Mouse (Mus musculus): ENCODE measurements around the gene Secisbp2l. TPM values are rescaled to one million over a fixed set of nuclear protein-coding genes. Genes with fewer than 3 reads are reported as not detected.

Gene Secisbp2l
- total RNA-seq, 2 experiments from 2014 or later = 112 to 115 TPM

- intact Hi-C loops (cut with DNase I) = loop anchor here (10.0 kb wide), 1 partner anchor 366 kb away; the partner anchor contains the start of genes Dtwd1 and Fam227b
- peak in 1 of 2 experiments; percentile 60 for DNase-seq (ENCODE audit: low spot score in 2 of 2)
These were observed 5.7 kb upstream of the Secisbp2l start for GRCm38 (mm10) chr2:125788351-125788750.

GRCm38 (mm10) chr2:125785021-125785420 lies 2.4 kb upstream of the Secisbp2l start:
- DNase-seq (ENCODE audit: low spot score in 2 of 2) = no peak
- intact Hi-C loops (cut with DNase I) = loop anchor here (10.0 kb wide), 1 partner anchor 370 kb away; the partner anchor contains the start of genes Dtwd1 and Fam227b

GRCm38 (mm10) chr2:125784392-125784791 lies 1.7 kb upstream of the Secisbp2l start:
- intact Hi-C loops (cut with DNase I) = loop anchor here (5.0 to 10.0 kb wide), 2 partner anchors 38 to 370 kb away; partner anchors contain the start of genes Dtwd1 and Fam227b

GRCm38 (mm10) chr2:125783868-125784267 lies 1.2 kb upstream of the Secisbp2l start:
- intact Hi-C loops (cut with DNase I) = loop anchor here (2.0 to 10.0 kb wide), 3 partner anchors 25 to 371 kb away; partner anchors contain the start of genes Dtwd1 and Fam227b
- peak; percentile 22 to 70 for DNase-seq (ENCODE audit: low spot score in 2 of 2)

More at GRCm38 (mm10) chr2:125784392-125784791, 1.7 kb upstream of the Secisbp2l start:
- DNase-seq (ENCODE audit: low spot score in 2 of 2) = no peak

GRCm38 (mm10) chr2:125781978-125782718 lies 522 bp downstream of the Secisbp2l start:
- intact Hi-C loops (cut with DNase I) = loop anchor here (1.0 to 10.0 kb wide), 4 partner anchors 27 to 373 kb away; partner anchors contain the start of genes Cops2, Dtwd1, Fam227b and Galk2
- DNase-seq (ENCODE audit: low spot score in 2 of 2) = no peak

GRCm38 (mm10) chr2:125781006-125781405 lies 1.7 kb downstream of the Secisbp2l start:
- intact Hi-C loops (cut with DNase I) = loop anchor here (5.0 to 10.0 kb wide), 2 partner anchors 41 to 374 kb away; partner anchors contain the start of genes Dtwd1 and Fam227b
- DNase-seq (ENCODE audit: low spot score in 2 of 2) = no peak

GRCm38 (mm10) chr2:125778380-125778779 lies 4.3 kb downstream of the Secisbp2l start:
- intact Hi-C loops (cut with DNase I) = no loop called here
- DNase-seq (ENCODE audit: low spot score in 2 of 2) = peak in 1 of 2 experiments; percentile 65

GRCm38 (mm10) chr2:125777018-125777417 lies 5.7 kb downstream of the Secisbp2l start:
- DNase-seq (ENCODE audit: low spot score in 2 of 2) = no peak
- intact Hi-C loops (cut with DNase I) = no loop called here

GRCm38 (mm10) chr2:125775661-125776060 lies 7.0 kb downstream of the Secisbp2l start:
- intact Hi-C loops (cut with DNase I) = no loop called here
- DNase-seq (ENCODE audit: low spot score in 2 of 2) = no peak

GRCm38 (mm10) chr2:125774846-125775245 lies 7.8 kb downstream of the Secisbp2l start:
- DNase-seq (ENCODE audit: low spot score in 2 of 2) = no peak
- intact Hi-C loops (cut with DNase I) = no loop called here

- no peak for DNase-seq (ENCODE audit: low spot score in 2 of 2)
- intact Hi-C loops (cut with DNase I) = no loop called here
These were observed 17.6 kb downstream of the Secisbp2l start for GRCm38 (mm10) chr2:125765029-125765428.

- intact Hi-C loops (cut with DNase I) = no loop called here
These were observed 18.1 kb downstream of the Secisbp2l start for GRCm38 (mm10) chr2:125764531-125764930.

GRCm38 (mm10) chr2:125749330-125749729 lies 33.3 kb downstream of the Secisbp2l start:
- no peak for DNase-seq (ENCODE audit: low spot score in 2 of 2)
- intact Hi-C loops (cut with DNase I) = no loop called here

More at GRCm38 (mm10) chr2:125764531-125764930, 18.1 kb downstream of the Secisbp2l start:
- no peak for DNase-seq (ENCODE audit: low spot score in 2 of 2)

- intact Hi-C loops (cut with DNase I) = no loop called here
These were observed 43.3 kb downstream of the Secisbp2l start for GRCm38 (mm10) chr2:125739338-125739737.

GRCm38 (mm10) chr2:125738718-125739117 lies 44.0 kb downstream of the Secisbp2l start:
- intact Hi-C loops (cut with DNase I) = no loop called here
- no peak for DNase-seq (ENCODE audit: low spot score in 2 of 2)

More at GRCm38 (mm10) chr2:125739338-125739737, 43.3 kb downstream of the Secisbp2l start:
- no peak for DNase-seq (ENCODE audit: low spot score in 2 of 2)

GRCm38 (mm10) chr2:125736025-125736343 lies 46.7 kb downstream of the Secisbp2l start:
- DNase-seq (ENCODE audit: low spot score in 2 of 2) = no peak
- intact Hi-C loops (cut with DNase I) = no loop called here

GRCm38 (mm10) chr2:125735333-125736024 lies 47.2 kb downstream of the Secisbp2l start:
- DNase-seq (ENCODE audit: low spot score in 2 of 2) = peak in 1 of 2 experiments; percentile 69
- intact Hi-C loops (cut with DNase I) = no loop called here

- intact Hi-C loops (cut with DNase I) = loop anchor here (5.0 kb wide), 1 partner anchor 472 kb away; no protein-coding TSS in a partner anchor
- no peak for DNase-seq (ENCODE audit: low spot score in 2 of 2)
These were observed 47.9 kb downstream of the Secisbp2l start for GRCm38 (mm10) chr2:125734741-125735140.

- intact Hi-C loops (cut with DNase I) = loop anchor here (1.0 to 5.0 kb wide), 2 partner anchors 72 to 470 kb away; no protein-coding TSS in a partner anchor
- peak; percentile 91 to 94 for DNase-seq (ENCODE audit: low spot score in 2 of 2)
These were observed 50.7 kb downstream of the Secisbp2l start for GRCm38 (mm10) chr2:125731763-125732560.
